Mouse (Mus musculus) embryonic fibroblast, embryonic 13.5 days (primary cell): Measurements from ENCODE around the gene Gal3st3. TPM values are rescaled to one million over a fixed set of nuclear protein-coding genes. Genes with fewer than 3 reads are reported as not detected.
A peak's percentile ranks its signal among the peaks of the same experiment; 100 is the strongest.

ENCODE experiments used
- H3K27ac ChIP-seq: 2 replicates; pipeline ENCODE4 v1.5.1; 2012; ENCODE audit warnings: low read length, control low read depth, inconsistent platforms; ENCODE audit not compliant: insufficient read depth
- H3K4me1 ChIP-seq: 2 replicates; pipeline ENCODE4 v1.6.1; 2011; ENCODE audit warnings: low read length; ENCODE audit not compliant: control insufficient read depth, insufficient read depth
- H3K4me3 ChIP-seq: 2 replicates; pipeline ENCODE4 v1.5.1; 2011; ENCODE audit warnings: mild to moderate bottlenecking, control low read depth, low read length; ENCODE audit not compliant: insufficient read depth
- CTCF ChIP-seq: IDR thresholded peaks from 2 replicates; pipeline ENCODE4 v1.5.1; 2011; ENCODE audit warnings: mild to moderate bottlenecking, control low read depth, low read length, moderate library complexity, borderline replicate concordance; ENCODE audit not compliant: insufficient read depth
- POLR2A ChIP-seq: IDR thresholded peaks from 2 replicates; pipeline ENCODE4 v1.6.1; 2011; ENCODE audit warnings: low read depth, mild to moderate bottlenecking, control low read depth, low read length, moderate library complexity
- polyA plus RNA-seq: library from polyadenylated mRNA; stranded (reverse); fragments of >200 nt; gene quantifications from 2 replicates; pipeline ENCODE4 v1.2.4, GENCODE M21; 2011; ENCODE audit warnings: low read depth; ENCODE audit not compliant: missing spikeins, insufficient read length

The Gal3st3 gene
- polyA plus RNA-seq, 1 experiment, result 0.35 TPM

- no peak overlapping the region; the same call in 1 of the 2 replicates for H3K27ac ChIP-seq
- peaks cover 3% of the 10 kb centered on the region; the same call in 1 of the 2 replicates for H3K4me1 ChIP-seq
- H3K4me3 ChIP-seq, result no peak overlapping the region
- TF ChIP-seq POLR2A (no peak), CTCF (no peak)
Observed at GRCm38 (mm10) chr19:5273916-5274315, 24.2 kb upstream of the Gal3st3 start.

GRCm38 (mm10) chr19:5274641-5275040 lies 23.5 kb upstream of the Gal3st3 start:
- H3K4me1 ChIP-seq, result peaks cover 3% of the 10 kb centered on the region; the same call in 1 of the 2 replicates
- no peak overlapping the region for H3K27ac ChIP-seq
- H3K4me3 ChIP-seq, result no peak overlapping the region
- TF ChIP-seq POLR2A (no peak), CTCF (no peak)

GRCm38 (mm10) chr19:5275736-5276135 lies 22.4 kb upstream of the Gal3st3 start:
- Histone ChIP-seq H3K27ac (no peak overlapping the region), H3K4me1 (peaks cover 3% of the 10 kb centered on the region; the same call in 1 of the 2 replicates), H3K4me3 (no peak overlapping the region)
- TF ChIP-seq POLR2A, result no peak
- TF ChIP-seq CTCF, result no peak

- H3K27ac ChIP-seq, result no peak overlapping the region
- peaks cover under 1% of the 10 kb centered on the region; the same call in 1 of the 2 replicates for H3K4me1 ChIP-seq
- TF ChIP-seq CTCF, result no peak
- TF ChIP-seq POLR2A, result no peak
- H3K4me3 ChIP-seq, result no peak overlapping the region
Observed at GRCm38 (mm10) chr19:5276531-5276930, 21.6 kb upstream of the Gal3st3 start.

GRCm38 (mm10) chr19:5277140-5277539 lies 21.0 kb upstream of the Gal3st3 start:
- Histone ChIP-seq H3K4me3 (no peak overlapping the region), H3K27ac (no peak overlapping the region), H3K4me1 (no peaks in the 10 kb centered on the region)
- TF ChIP-seq CTCF (no peak), POLR2A (no peak)

GRCm38 (mm10) chr19:5278381-5278780 lies 19.8 kb upstream of the Gal3st3 start:
- H3K4me1 ChIP-seq, result no peaks in the 10 kb centered on the region

GRCm38 (mm10) chr19:5294972-5295735 lies 3.0 kb upstream of the Gal3st3 start, which contains the start of gene Sf3b2:
Gene Sf3b2 (minus strand): TSS chr19:5295455.
- peak; percentile 27; the same call in 1 of the 2 replicates for TF ChIP-seq CTCF
- peak; percentile 93 for TF ChIP-seq POLR2A
- H3K4me3 ChIP-seq, result peak within 1 kb of the TSS; percentile 79
- no peaks in the 10 kb centered on the region for H3K4me1 ChIP-seq
- H3K27ac ChIP-seq, result peak within 1 kb of the TSS; percentile 60

More at GRCm38 (mm10) chr19:5278381-5278780, 19.8 kb upstream of the Gal3st3 start:
- TF ChIP-seq CTCF (no peak), POLR2A (no peak)
- H3K27ac ChIP-seq, result no peak overlapping the region
- no peak overlapping the region for H3K4me3 ChIP-seq

GRCm38 (mm10) chr19:5295736-5296075 lies 2.4 kb upstream of the Gal3st3 start:
- TF ChIP-seq POLR2A (no peak), CTCF (no peak)
- H3K4me3 ChIP-seq, result peak overlapping the region; percentile 72
- H3K27ac ChIP-seq, result peak overlapping the region; percentile 38; the same call in 1 of the 2 replicates
- no peaks in the 10 kb centered on the region for H3K4me1 ChIP-seq

GRCm38 (mm10) chr19:5296630-5297029 lies 1.5 kb upstream of the Gal3st3 start:
- TF ChIP-seq POLR2A (no peak), CTCF (no peak)
- no peak overlapping the region for H3K4me3 ChIP-seq
- no peaks in the 10 kb centered on the region for H3K4me1 ChIP-seq
- H3K27ac ChIP-seq, result no peak overlapping the region

- Histone ChIP-seq H3K27ac (no peak overlapping the region), H3K4me3 (no peak overlapping the region), H3K4me1 (no peaks in the 10 kb centered on the region)
- TF ChIP-seq POLR2A, result no peak
- TF ChIP-seq CTCF, result no peak
Observed at GRCm38 (mm10) chr19:5300588-5300987, 2.5 kb downstream of the Gal3st3 start.
